Mouse (Mus musculus): ENCODE results near the gene Gramd4. TPM values are rescaled to one million over a fixed set of nuclear protein-coding genes. Genes with fewer than 3 reads are reported as not detected.
A peak's percentile ranks its signal among the peaks of the same experiment; 100 is the strongest.
"Not testable (repeated sequence)": the region's sequence is repeated elsewhere in the genome, so short reads cannot be mapped to it uniquely, and the experiment has no call there.

Gene Gramd4
- total RNA-seq, 2 experiments from 2014 or later: 42.0 to 47.6 TPM

DNA sequence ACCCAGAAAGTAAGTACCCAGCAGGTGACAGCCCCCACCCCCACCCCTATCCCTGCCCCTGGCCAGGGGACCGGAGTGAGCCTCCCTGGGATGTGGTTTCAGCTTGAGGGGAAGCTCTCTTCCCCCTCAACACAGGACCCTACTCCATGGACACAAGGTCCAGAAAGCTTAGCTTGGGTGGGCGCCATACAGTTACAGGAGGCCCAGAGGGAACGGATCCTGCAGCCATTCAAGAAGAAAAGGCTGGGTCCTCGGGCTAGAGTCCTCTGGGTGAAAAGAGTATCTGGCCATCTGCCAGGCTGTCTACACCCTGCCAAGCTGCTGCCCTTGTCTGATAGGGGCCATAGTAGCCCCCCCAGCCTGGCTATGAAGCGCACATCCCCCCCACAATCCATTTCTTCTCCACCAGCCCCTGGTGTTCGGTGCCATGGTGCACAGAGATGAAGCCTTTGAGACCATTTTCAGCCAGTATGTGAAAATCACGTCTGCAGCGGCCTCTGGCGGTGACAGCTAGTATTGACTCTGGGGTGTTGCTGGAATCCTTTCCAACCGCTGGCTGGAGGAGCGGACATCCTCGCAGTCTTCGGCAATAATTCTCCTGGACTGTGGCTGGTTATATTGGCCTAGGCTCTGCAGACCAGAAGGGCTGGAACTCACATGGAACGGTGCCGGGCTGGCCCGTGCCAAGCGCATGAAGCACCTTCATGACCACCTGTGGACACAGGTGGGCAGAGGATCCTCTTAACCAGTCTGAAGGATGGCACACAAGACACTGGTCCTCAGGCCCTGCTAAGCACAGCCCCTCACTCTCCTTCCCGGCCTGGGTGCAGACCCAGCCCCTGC lies 77.7 kb downstream of the Gramd4 start:
- DNase-seq (ENCODE audit: low spot score in 2 of 2): peak; percentile 83 to 90
- intact Hi-C loops (cut with DNase I): loop anchor here (1.0 to 5.0 kb wide), 2 partner anchors 81 to 238 kb away; no protein-coding TSS in a partner anchor

DNA sequence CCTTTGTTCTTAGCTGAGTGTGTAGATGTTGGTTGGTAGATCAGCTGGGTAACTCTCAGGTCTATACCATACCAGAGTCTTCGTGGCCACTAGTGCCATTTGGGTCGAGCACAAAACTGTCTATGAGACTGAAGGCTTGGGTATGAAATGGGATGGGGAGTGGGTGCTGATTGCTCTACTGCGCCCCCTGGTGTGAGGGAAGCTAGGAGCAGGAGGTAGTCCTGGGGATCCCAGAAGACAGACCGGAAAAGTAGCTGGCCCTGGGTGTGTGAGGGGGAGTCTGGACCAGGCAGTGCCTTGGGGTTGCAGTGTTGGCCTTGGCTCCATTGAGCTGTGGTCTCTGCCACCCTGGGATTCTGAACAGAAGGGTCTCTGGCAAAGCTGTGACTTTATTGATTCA lies 80.1 kb downstream of the Gramd4 start:
- intact Hi-C loops (cut with DNase I): loop anchor here (5.0 kb wide), 1 partner anchor 240 kb away; no protein-coding TSS in a partner anchor
- DNase-seq (ENCODE audit: low spot score in 2 of 2): no peak

DNA sequence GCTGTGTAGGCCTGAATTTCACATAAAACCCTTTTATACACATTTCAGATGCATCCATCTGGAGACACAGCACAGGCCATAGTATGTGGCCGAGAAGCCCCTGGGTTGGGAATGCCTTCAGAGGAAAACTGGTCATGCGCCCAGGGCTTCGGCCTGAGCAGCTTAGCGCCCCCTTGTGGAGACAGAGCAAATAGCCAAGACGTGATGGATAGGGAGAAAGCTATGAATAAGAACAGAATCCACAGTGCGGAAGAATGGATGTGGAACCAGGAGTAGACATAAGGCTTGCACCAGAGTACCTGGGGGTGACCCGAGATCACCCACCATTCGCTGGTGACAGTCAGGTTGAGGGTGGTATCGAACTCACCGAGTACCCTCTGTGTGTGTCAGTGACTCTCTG lies 82.8 kb downstream of the Gramd4 start:
- intact Hi-C loops (cut with DNase I): no loop called here
- peak; percentile 49 to 65 for DNase-seq (ENCODE audit: low spot score in 2 of 2)

DNA sequence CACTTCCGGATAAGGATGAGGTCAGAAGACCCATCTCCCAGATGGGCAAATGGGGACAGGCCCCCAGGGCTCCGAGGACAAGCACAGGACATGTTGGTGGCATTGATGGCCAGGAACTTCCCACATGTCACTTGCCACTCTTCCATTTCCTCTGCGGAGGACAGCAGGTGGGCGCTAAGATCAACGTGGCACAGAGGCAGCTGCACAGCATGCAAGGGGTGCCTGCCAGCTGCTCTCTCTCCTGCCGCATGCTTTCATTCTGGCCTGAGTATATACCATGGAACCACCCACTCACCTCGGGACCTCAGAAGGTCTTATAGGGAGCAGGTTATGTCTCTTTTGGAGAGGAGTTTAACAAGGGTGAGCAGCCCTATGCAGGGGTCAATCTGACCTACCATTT lies 87.1 kb downstream of the Gramd4 start:
- no peak for DNase-seq (ENCODE audit: low spot score in 2 of 2)
- intact Hi-C loops (cut with DNase I): no loop called here

DNA sequence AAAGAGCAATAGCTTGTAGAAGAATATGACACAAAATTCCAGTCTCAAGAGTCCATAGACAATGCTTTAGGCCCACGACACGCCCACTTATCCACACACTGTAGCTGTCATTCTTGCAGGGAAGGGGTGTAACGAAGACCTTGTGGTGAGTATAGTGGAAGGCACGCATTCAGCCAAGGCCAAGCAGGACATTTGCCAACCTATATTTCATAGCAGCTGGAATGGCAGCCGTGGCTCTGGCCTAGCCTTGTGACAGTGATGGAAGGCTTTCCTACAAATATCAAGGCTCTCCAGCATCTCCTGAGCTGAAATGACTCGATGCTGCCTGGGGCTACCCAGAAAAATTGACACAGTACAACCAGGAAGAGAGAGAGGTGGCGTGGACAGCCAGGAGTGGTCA lies 87.6 kb downstream of the Gramd4 start:
- intact Hi-C loops (cut with DNase I): no loop called here

DNA sequence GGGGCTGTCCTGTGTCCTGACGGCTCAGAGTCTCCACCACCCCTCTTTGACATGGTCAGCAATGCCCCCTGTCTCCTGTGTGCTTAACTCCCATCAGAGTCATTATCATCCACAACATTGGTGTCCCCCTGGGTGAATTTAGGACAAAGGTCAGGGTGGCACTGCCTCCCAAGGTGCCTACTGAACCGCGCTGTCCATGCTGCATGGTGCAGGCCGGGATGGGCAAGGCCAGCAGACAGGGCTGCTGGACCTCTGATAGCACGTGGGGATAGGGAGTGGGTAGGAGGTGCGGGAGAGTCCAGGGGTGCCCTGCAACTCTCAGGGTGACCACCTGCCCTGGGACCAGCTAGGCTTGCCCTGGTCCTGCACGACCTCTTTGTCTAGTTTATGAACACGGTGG lies 89.4 kb downstream of the Gramd4 start:
- intact Hi-C loops (cut with DNase I): no loop called here
- DNase-seq (ENCODE audit: low spot score in 2 of 2): no peak

More for the DNA sequence above, 87.6 kb downstream of the Gramd4 start:
- DNase-seq (ENCODE audit: low spot score in 2 of 2): no peak

DNA sequence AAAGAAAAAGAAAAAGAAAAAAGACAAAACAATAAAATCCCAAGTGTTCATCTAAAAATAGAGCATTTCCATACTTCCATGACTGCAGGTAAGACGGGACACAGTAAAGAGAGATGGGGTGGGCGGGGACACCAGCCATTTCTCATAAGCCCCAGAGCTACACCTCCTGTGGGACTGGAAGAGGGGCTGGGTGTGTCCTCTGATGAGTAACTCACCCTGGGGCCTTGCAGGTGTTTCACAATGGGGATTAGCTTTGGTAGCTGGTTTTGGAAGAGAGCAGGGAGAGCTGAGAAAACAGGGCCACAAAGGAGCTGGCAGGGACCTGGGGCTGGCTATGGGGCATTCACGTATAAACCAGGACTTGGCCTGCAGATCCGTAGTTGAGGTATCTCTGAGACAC lies 93.1 kb downstream of the Gramd4 start:
- intact Hi-C loops (cut with DNase I): no loop called here

DNA sequence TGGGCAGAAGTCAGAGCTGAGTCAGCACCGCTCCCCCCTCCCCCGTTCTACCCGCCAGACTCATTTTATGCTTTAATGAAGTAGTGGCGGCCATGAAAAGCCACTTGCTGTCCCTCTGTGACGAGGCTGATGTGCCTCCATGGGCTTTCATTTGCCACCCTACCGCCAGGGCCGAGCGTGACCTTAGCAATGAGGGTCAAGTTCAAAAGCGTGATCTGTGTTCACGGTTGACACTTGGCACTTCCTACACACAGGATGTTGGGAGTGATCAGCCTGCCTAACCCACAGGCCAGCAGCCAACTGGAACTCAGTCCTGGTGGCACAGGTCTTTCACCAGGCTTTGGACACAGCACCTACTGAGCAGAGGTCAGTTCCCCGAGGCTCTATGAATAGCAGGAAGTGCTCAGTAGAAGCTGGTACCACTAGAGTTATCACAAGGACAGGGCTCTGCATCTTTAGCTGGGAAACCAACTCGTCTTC lies 96.0 kb downstream of the Gramd4 start:
- no peak for DNase-seq (ENCODE audit: low spot score in 2 of 2)
- intact Hi-C loops (cut with DNase I): no loop called here

More for the DNA sequence above, 93.1 kb downstream of the Gramd4 start:
- DNase-seq (ENCODE audit: low spot score in 2 of 2): no peak

DNA sequence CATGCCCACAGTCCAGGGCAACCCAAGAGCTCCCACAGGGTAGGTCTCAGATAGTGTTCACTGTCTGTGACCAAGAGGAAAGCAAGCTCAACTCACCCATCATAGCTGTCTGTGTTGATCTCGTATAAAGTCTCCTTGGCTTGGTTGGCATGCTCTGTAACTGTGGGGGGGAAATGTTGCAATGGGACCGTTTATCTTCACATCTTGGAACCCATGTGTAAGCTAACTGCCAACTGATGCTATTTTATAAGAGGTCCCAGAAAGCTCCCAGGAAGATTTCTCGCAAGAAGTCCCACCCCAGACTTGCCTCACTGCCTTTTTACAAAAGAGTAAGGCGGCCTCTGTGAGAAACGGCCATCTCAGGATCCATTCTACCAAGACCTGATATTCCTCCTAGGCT lies 99.0 kb downstream of the Gramd4 start:
- no peak for DNase-seq (ENCODE audit: low spot score in 2 of 2)
- intact Hi-C loops (cut with DNase I): no loop called here

DNA sequence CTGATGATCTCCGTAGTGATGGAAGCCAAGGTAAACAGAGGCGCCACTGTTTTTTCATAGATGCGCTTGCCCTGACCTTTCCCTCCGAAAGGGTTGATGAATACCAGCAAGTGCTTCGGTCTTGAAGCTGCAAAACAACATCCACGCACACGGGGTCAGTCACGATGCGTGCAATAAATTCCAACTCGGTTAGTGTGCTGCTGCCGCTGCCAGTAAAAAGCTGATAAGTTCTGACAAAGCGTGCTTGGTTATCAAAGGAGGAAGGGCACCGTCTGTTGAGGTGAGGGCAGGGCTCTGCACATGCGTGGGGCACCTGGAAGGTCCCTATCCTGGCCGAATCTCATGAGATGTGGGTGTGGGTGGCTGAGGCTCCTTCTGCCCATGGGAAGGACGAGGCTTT lies 101.6 kb downstream of the Gramd4 start:
- intact Hi-C loops (cut with DNase I): no loop called here
- no peak for DNase-seq (ENCODE audit: low spot score in 2 of 2)

DNA sequence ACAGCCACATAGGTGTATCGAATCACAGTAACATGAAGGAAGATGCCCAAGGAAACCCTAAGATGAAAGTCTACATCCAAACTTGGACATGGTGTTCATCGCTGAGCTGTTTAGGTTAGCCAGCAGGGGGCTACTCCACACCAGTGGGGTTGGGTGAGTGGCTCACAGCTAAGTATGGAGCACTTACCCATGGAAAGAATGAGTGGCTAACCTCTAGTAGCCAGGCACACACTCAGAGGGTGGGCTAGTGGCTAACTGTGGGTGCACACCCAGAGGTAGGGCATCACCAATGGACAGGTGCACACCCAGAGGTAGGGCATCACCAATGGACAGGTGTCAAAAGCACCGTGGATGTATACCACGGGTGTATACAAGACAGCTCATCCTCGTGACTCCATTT lies 102.2 kb downstream of the Gramd4 start:
- intact Hi-C loops (cut with DNase I): no loop called here
- DNase-seq (ENCODE audit: low spot score in 2 of 2): no peak

DNA sequence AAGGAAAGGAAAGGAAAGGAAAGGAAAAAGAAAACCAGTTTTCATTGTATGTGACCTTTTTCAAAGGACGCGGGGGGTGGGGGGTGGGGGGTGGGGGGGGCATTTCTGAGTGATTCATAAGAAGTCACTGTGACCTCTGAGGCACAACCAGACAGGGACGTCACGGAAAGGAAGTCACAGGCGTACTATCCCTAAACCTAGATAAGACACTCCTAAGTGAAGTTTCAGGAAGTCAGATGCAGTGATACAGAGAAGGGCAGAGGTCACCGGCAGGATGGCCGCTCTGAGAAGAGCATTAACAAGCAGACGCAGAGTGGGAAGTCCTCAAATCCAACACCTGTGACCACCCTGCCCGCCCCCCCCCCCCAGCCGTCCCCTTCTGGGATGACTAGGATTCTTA lies 103.4 kb downstream of the Gramd4 start:
- intact Hi-C loops (cut with DNase I): no loop called here
- no peak for DNase-seq (ENCODE audit: low spot score in 2 of 2)

DNA sequence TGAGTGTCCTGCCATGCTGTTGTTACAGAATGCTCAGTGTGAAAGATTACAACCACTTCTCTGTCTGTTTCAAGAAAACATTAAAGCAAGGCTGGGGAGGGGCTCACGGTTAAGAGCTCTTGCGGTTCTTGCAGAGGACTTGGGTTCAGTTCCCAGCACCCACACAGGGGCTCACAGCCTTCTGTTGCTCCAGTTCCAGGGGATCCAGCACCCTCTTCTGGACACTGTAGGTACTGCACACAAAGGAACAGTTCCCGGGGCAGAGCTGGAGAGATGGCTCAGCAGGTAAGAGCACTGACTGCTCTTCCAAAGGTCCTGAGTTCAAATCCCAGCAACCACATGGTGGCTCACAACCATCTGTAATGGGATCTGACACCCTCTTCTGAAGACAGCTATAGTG lies 104.3 kb downstream of the Gramd4 start:
- DNase-seq (ENCODE audit: low spot score in 2 of 2); intact Hi-C loops (cut with DNase I): not testable (repeated sequence)

DNA sequence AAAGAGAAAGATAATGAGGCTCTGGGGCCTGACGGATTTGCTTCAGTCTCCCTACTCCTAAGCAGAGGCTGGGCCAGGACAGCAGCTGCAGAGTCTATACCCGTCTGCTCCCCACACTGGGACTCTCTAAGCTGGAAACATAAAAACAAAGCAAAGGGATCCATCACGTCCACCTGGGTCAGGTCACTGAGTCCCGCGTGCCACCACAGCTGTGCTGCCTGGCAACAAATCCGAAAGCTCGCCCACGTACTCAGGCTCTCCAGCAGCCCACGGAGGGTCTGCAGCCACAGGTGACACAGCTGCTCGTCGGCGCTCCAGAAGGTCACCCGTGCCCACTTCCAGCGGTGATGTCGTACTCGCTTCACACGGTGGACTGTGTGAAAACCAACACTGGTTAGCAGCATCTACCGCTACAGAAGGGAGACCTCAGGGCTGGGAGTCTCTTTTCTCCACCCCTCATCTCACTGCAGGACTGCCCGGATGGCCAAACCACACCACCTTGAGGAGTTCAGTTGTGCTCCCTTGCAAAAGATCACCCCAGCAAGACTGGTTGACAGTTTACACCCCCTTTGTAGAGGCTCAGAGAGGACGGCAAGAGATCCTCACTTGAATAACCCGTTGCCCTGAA lies 107.3 kb downstream of the Gramd4 start:
- DNase-seq (ENCODE audit: low spot score in 2 of 2): no peak
- intact Hi-C loops (cut with DNase I): no loop called here

DNA sequence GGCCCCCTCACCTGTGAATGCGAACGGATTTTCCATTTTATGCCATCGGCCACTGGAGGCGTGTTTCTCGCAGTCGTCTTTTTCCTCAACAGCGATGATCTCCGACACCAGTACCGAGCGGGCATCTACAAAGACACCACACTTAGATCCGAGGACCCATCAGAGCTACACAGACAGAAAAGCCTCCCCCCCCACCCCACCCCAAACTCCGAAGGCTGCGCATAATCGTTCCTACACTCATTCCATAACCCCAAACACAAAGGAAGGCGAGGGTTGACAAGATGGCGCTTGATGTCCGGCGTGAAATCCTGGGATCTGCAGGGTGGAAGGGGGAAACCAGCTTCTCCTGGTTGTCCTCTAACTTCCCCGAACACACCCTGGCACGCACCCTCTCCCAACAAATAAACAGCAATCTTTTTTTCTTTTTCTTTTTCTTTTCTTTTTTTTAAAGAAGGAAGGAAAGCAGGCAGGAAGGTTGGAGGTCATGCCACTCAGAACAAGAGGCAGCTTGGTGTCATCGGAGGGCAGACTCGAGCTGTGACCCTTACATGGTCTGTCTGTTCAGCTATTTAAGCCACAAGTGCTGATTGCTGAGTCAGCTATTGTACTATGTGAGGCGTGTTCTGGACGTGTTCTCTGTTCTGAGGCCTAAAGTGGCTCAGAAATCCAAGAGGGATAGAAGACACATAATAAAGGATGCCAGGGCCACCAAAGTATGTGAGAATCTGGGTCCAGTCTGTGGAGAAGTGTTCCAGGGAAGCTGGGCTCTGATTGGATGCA lies 108.5 kb downstream of the Gramd4 start:
- intact Hi-C loops (cut with DNase I): no loop called here
- DNase-seq (ENCODE audit: low spot score in 2 of 2): no peak

DNA sequence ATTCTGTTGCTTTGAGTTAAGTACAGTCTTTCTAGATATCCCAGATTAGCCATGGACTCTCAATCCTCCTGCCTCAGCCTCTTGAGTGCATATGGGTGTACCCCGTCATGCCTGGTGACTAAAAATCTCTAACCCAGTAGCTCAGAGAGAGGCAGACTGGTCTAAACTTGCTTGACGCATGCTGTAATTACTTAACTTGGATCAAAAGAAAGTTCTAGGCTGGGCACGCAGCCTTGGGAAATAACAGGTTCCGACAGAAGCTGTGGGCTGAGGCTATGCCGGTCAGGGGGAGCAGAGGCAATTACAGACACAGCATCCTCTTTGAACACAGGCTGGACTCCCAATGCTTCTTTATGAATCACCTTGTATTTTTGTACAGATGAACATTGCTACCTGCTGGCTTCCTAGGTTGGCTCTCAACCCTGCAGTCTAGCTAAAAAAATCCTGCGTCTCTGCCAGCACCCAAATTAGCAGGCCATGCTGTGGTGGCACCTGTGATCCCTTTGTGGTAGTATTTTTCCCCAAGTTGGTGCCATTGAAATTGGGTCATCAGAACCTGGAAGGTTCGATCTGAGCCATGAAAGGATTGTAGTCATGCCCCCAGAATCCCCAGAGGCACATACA lies 109.6 kb downstream of the Gramd4 start:
- intact Hi-C loops (cut with DNase I): no loop called here
- DNase-seq (ENCODE audit: low spot score in 2 of 2): no peak

DNA sequence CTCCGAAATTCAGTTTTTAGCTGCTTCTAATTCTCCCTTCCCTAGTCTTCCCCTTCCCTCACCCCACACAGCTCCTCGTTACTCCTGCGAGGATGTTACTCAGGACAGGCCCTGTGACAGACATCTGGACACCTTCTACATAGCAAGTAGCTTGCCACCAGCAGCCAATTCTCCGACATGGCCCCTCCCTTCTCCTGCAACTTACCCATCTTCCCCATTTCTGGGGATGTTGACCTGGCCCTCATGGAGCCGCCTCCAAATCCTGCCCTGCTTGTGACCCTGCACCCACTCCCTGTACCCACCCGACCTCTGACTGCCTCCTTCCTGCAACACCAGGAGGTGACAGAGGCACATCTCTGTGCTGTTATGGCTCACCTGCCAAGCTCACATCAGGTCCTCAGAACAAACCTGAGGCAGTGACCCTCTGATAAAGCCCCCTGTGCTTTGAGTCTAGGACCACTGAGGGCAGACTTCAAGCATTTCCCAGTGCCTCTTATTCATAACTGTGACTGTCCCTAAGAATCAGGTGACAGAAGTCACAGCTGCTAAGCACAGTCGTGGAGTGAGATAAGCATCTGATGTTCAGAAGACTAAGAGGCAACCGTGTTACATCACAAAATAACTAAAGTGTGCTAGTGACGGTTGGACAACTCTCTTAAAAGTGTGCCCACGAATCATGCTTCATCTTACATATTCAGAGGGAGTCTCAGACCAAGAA lies 110.5 kb downstream of the Gramd4 start:
- DNase-seq (ENCODE audit: low spot score in 2 of 2): no peak
- intact Hi-C loops (cut with DNase I): no loop called here

DNA sequence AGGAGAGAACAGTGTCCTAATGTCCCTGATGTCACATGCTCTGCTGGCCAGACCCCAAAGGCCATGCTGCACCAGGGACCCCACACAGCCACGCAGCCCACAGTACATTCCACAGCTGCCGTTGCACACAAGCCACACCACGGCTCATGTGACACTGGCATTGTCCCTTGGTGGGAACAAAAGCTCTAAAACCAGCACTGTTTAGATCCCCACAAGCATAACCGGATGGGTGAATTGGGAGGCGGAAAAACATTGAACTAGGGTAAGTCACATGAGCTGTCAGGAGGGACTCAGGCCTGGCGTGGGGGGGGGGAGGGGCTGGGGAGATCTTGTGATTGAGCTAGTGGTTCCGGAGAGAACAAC lies 111.0 kb downstream of the Gramd4 start:
- peak in 1 of 2 experiments; percentile 46 for DNase-seq (ENCODE audit: low spot score in 2 of 2)
- intact Hi-C loops (cut with DNase I): no loop called here
